Mouse (Mus musculus): ENCODE measurements at regions not wholly inside any gene's neighbourhood (a gene's known extent, or its start where the extent isn't known, plus 50 kb on each side); places are given as distances from the start of the nearest gene placed in this dataset.

DNA sequence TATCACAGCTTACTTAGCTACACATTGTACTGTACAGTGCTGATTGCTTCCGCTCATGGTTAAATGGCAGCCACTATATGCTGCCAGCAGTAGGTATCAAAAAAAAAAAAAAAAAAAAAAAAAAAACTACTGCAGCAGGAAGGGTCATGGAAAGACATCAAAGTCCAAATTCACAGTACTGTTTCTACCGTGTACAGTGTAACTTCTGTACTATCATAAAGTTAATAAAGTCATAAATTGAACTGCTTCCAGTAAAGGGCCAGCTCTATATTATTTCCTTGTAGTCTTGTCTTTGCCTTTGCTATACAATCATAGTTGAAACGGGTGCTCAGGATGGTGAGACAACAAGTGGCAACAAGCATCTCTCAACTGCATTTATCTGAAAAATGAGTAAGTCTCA lies 552.6 kb upstream of the Mpdz start:
- Histone ChIP-seq H3K4me2 (replicated peaks) (no peak overlapping the region), H3K27ac (replicated peaks) (no peak overlapping the region), H3K4me3 (no peak overlapping the region), H3K4me1 (peaks cover 4% of the 10 kb centered on the region; the same call in 1 of the 2 replicates), H3K9ac (replicated peaks) (no peak overlapping the region), H3K36me3 (no peaks in the 10 kb centered on the region), H3K9me3 (no peaks in the 10 kb centered on the region), H3K27me3 (no peaks in the 10 kb centered on the region)
- ATAC-seq (replicated peaks): no peak
- WGBS: 93% methylated on average over 3 of the region's 3 CpGs

DNA sequence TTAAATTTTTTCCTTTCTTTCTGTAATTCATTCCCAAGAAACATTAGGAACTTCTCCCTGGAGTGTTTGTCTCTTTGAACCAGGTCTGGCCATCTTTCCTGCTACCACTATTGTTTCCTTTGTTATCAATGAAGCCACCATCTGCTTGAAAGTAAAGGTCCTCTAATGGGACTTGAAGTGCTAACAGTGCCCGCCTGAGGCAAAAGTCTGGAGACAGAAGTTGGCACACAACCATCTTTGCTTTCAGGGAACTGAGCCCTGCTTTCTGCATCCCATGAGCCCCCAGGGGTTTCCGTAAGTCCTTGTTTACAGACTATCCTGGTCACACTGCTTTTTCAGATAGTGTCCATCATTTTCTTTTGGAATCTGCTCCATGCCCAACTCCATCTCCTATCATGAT lies 546.2 kb upstream of the Mpdz start:
- H3K4me3 ChIP-seq: no peak overlapping the region
- no peak overlapping the region for H3K9ac ChIP-seq (replicated peaks)
- no peaks in the 10 kb centered on the region for H3K36me3 ChIP-seq
- H3K27ac ChIP-seq (replicated peaks): no peak overlapping the region
- no peak overlapping the region for H3K4me2 ChIP-seq (replicated peaks)
- ATAC-seq (replicated peaks): no peak
- H3K4me1 ChIP-seq: no peaks in the 10 kb centered on the region; the same call in 1 of the 2 replicates
- no peaks in the 10 kb centered on the region for H3K27me3 ChIP-seq
- no peaks in the 10 kb centered on the region for H3K9me3 ChIP-seq
- WGBS: 56% methylated on average over 2 of the region's 2 CpGs

GRCm38 (mm10) chr4:81986616-81987015 lies 544.0 kb upstream of the Mpdz start:
- Histone ChIP-seq H3K9ac (replicated peaks) (no peak overlapping the region), H3K9me3 (no peaks in the 10 kb centered on the region), H3K4me2 (replicated peaks) (no peak overlapping the region), H3K4me3 (no peak overlapping the region), H3K27ac (replicated peaks) (no peak overlapping the region), H3K4me1 (no peaks in the 10 kb centered on the region; the same call in 1 of the 2 replicates), H3K27me3 (no peaks in the 10 kb centered on the region), H3K36me3 (no peaks in the 10 kb centered on the region)
- ATAC-seq (replicated peaks): no peak
- WGBS: 45% methylated on average over 4 of the region's 4 CpGs

- H3K9ac ChIP-seq (replicated peaks): no peak overlapping the region
- no peak overlapping the region for H3K4me2 ChIP-seq (replicated peaks)
- H3K27ac ChIP-seq (replicated peaks): no peak overlapping the region
- H3K36me3 ChIP-seq: no peaks in the 10 kb centered on the region
- no peaks in the 10 kb centered on the region for H3K27me3 ChIP-seq
- WGBS: 90% methylated on average over 1 of the region's 1 CpGs
- no peaks in the 10 kb centered on the region for H3K9me3 ChIP-seq
- no peaks in the 10 kb centered on the region for H3K4me1 ChIP-seq
- ATAC-seq (replicated peaks): no peak
- no peak overlapping the region for H3K4me3 ChIP-seq
Measured at GRCm38 (mm10) chr4:81981811-81982210, 539.2 kb upstream of the Mpdz start.

- H3K4me1 ChIP-seq: no peaks in the 10 kb centered on the region
- no peak overlapping the region for H3K27ac ChIP-seq (replicated peaks)
- no peaks in the 10 kb centered on the region for H3K36me3 ChIP-seq
- H3K4me2 ChIP-seq (replicated peaks): no peak overlapping the region
- H3K27me3 ChIP-seq: no peaks in the 10 kb centered on the region
- ATAC-seq (replicated peaks): no peak
- H3K9ac ChIP-seq (replicated peaks): no peak overlapping the region
- WGBS: 63% methylated on average over 10 of the region's 10 CpGs
- no peak overlapping the region for H3K4me3 ChIP-seq
- H3K9me3 ChIP-seq: no peaks in the 10 kb centered on the region
Measured at GRCm38 (mm10) chr4:81970472-81970871, 527.9 kb upstream of the Mpdz start.

DNA sequence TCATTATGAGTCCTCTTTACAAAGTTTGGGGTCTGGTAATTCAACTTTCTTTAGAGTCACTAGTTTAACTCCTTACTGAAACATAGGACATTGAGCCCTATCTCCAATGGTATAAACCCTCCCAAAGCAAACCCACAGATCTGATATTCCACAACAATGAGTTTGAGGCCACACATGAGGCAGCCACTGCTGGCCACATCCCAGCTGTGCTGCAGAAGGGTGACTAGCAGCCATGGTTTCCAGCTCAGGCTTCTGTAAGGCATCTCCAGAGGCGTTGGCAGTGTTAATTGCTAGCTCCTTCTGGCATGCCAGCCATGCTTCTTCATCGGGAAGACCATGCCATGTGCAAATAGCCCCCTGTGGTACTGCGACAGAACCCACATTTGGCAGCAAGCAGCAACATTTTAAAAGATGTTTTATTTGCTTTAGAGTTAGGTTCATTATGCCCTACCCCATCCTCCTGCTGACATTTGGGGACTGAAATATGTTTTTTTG lies 527.1 kb upstream of the Mpdz start:
- H3K4me3 ChIP-seq: no peak overlapping the region
- H3K36me3 ChIP-seq: no peaks in the 10 kb centered on the region
- no peaks in the 10 kb centered on the region for H3K4me1 ChIP-seq
- ATAC-seq (replicated peaks): no peak
- no peak overlapping the region for H3K27ac ChIP-seq (replicated peaks)
- no peak overlapping the region for H3K9ac ChIP-seq (replicated peaks)
- no peak overlapping the region for H3K4me2 ChIP-seq (replicated peaks)
- WGBS: 54% methylated on average over 3 of the region's 3 CpGs
- H3K9me3 ChIP-seq: no peaks in the 10 kb centered on the region
- no peaks in the 10 kb centered on the region for H3K27me3 ChIP-seq

DNA sequence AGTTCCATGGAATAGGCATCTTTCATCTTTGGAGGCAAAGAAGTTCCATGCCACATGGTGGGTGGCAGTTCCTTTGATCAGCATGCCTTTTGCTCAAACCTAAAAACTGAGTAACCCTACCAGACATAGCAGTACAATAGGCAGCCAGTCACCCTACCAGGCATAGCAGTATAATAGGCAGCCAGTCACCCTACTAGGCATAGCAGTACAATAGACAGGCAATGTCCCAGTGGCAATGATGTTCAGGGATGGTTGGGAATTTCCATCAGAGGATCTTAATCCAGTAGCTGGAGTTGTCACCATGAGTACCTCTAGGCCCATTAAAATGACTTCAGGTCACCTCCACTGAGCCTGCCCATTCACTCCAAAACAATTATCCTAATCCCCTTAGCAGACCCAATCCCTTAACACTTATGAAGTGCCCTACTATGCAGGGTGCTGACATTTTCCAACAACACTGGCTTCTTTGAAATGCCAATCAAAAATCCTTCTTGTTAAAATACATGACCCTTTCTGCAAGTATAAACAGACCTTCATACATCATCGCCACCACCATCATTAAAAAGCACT lies 523.5 kb upstream of the Mpdz start:
- WGBS: 58% methylated on average over 1 of the region's 1 CpGs
- no peak overlapping the region for H3K4me2 ChIP-seq (replicated peaks)
- H3K9ac ChIP-seq (replicated peaks): no peak overlapping the region
- ATAC-seq (replicated peaks): no peak
- no peaks in the 10 kb centered on the region for H3K27me3 ChIP-seq
- no peak overlapping the region for H3K4me3 ChIP-seq
- no peaks in the 10 kb centered on the region for H3K9me3 ChIP-seq
- H3K27ac ChIP-seq (replicated peaks): no peak overlapping the region
- no peaks in the 10 kb centered on the region for H3K36me3 ChIP-seq
- H3K4me1 ChIP-seq: peaks cover 9% of the 10 kb centered on the region; the same call in 1 of the 2 replicates

GRCm38 (mm10) chr4:81963112-81963511 lies 520.5 kb upstream of the Mpdz start:
- H3K9ac ChIP-seq (replicated peaks): no peak overlapping the region
- WGBS: 84% methylated on average over 10 of the region's 10 CpGs
- no peaks in the 10 kb centered on the region for H3K9me3 ChIP-seq
- H3K4me2 ChIP-seq (replicated peaks): no peak overlapping the region
- H3K27me3 ChIP-seq: no peaks in the 10 kb centered on the region
- H3K27ac ChIP-seq (replicated peaks): peak overlapping the region; percentile 48
- H3K4me3 ChIP-seq: no peak overlapping the region
- peaks cover 15% of the 10 kb centered on the region for H3K4me1 ChIP-seq
- no peaks in the 10 kb centered on the region for H3K36me3 ChIP-seq
- no peak for ATAC-seq (replicated peaks)

DNA sequence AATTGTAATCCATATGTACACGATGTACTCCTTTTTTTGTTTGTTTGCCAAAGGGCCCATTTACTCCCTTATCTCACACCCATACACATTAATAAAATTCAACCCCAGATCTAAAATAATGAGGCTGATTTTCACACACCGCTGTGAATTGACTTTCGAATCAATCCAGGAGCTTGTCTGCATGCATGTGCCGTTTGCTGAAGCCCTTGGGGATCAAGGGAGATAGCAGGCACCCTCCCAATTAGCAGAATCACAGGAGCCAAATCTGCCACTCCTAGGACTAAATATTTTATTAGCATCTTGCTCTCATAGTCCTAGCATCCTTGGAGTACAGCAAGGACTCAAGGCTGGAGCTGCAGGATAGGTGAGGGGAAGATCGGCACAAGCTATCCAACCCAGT lies 520.0 kb upstream of the Mpdz start:
- Histone ChIP-seq H3K27ac (replicated peaks) (peak overlapping the region; percentile 48), H3K9me3 (no peaks in the 10 kb centered on the region), H3K4me3 (no peak overlapping the region), H3K27me3 (no peaks in the 10 kb centered on the region), H3K4me2 (replicated peaks) (no peak overlapping the region), H3K4me1 (peaks cover 15% of the 10 kb centered on the region), H3K36me3 (no peaks in the 10 kb centered on the region), H3K9ac (replicated peaks) (no peak overlapping the region)
- 42% methylated on average over 5 of the region's 5 CpGs for WGBS
- peak; percentile 49; the same call in 1 of the 2 replicates for ATAC-seq (replicated peaks)

- no peak overlapping the region for H3K4me3 ChIP-seq
- no peak overlapping the region for H3K9ac ChIP-seq (replicated peaks)
- no peaks in the 10 kb centered on the region for H3K27me3 ChIP-seq
- H3K4me2 ChIP-seq (replicated peaks): no peak overlapping the region; the same call in 1 of the 2 replicates
- H3K36me3 ChIP-seq: no peaks in the 10 kb centered on the region
- WGBS: 31% methylated on average over 16 of the region's 16 CpGs
- ATAC-seq (replicated peaks): peak; percentile 54
- H3K27ac ChIP-seq (replicated peaks): peak overlapping the region; percentile 78
- peaks cover 21% of the 10 kb centered on the region for H3K4me1 ChIP-seq
- H3K9me3 ChIP-seq: no peaks in the 10 kb centered on the region
Measured at GRCm38 (mm10) chr4:81960552-81961534, 518.2 kb upstream of the Mpdz start.

- Histone ChIP-seq H3K27me3 (no peaks in the 10 kb centered on the region), H3K9me3 (no peaks in the 10 kb centered on the region), H3K9ac (replicated peaks) (no peak overlapping the region), H3K27ac (replicated peaks) (0 out of 2 replicates have a peak overlapping the region, but pooled peaks have one; percentile 4), H3K4me1 (peaks cover 15% of the 10 kb centered on the region), H3K4me3 (no peak overlapping the region), H3K36me3 (no peaks in the 10 kb centered on the region), H3K4me2 (replicated peaks) (no peak overlapping the region)
- no peak for ATAC-seq (replicated peaks)
- 33% methylated on average over 6 of the region's 6 CpGs for WGBS
Measured at GRCm38 (mm10) chr4:81956926-81957694, 514.5 kb upstream of the Mpdz start.

DNA sequence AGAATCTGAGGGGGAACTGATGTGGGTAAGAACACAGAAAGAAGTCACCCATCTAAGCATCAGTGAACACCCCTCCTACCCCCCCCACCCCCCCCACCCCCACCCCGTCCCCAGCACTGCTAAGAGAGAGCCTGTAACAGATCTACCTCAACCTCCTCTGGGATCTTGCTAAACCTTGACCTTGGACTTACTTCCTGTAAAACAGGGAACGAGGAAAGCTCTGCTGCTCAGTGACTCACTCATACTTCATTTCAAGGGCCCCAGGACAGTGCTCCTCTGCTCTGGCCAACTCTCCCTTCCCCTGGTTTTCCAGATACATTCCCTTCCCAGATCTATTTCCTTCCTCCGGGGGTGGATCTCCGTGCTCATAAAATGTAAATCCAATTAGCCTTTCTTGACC lies 510.4 kb upstream of the Mpdz start:
- no peaks in the 10 kb centered on the region for H3K9me3 ChIP-seq
- H3K27ac ChIP-seq (replicated peaks): no peak overlapping the region
- H3K36me3 ChIP-seq: no peaks in the 10 kb centered on the region
- no peak for ATAC-seq (replicated peaks)
- H3K4me2 ChIP-seq (replicated peaks): no peak overlapping the region
- peaks cover 6% of the 10 kb centered on the region; the same call in 1 of the 2 replicates for H3K4me1 ChIP-seq
- no peak overlapping the region for H3K4me3 ChIP-seq
- no peaks in the 10 kb centered on the region for H3K27me3 ChIP-seq
- WGBS: 77% methylated on average over 4 of the region's 4 CpGs
- no peak overlapping the region for H3K9ac ChIP-seq (replicated peaks)
